Mouse (Mus musculus) ES-E14 (cell line): ENCODE results near the gene Tmem44. TPM values are rescaled to one million over a fixed set of nuclear protein-coding genes. Genes with fewer than 3 reads are reported as not detected.

Experiments
- DNase-seq: peaks from one replicate; pipeline ENCODE4 v3.0.0-alpha.2; 2013; ENCODE audit warnings: low read depth, low spot score
- H3K27ac ChIP-seq: 2 replicates; pipeline ENCODE4 v1.5.1; 2012; ENCODE audit warnings: low read depth, mild to moderate bottlenecking, low read length, moderate library complexity, mixed read lengths; ENCODE audit not compliant: poor library complexity, insufficient read depth, severe bottlenecking
- H3K36me3 ChIP-seq: 2 replicates; pipeline ENCODE4 v1.6.1; 2012; ENCODE audit warnings: mild to moderate bottlenecking, low read length, moderate library complexity, mixed read lengths; ENCODE audit not compliant: control insufficient read depth, poor library complexity, insufficient read depth, severe bottlenecking
- H3K4me1 ChIP-seq, 2 experiments: fragments of 150-350 bp in 1 of 2; sonication (generic) in 1 of 2; 2 replicates each; pipeline ENCODE4 v1.6.1; 2012; ENCODE audit warnings: low read length in 2 of 2, mild to moderate bottlenecking in 1 of 2, mixed read lengths in 1 of 2; ENCODE audit not compliant: control insufficient read depth in 2 of 2, insufficient read depth in 2 of 2, poor library complexity in 1 of 2
- H3K4me3 ChIP-seq, 2 experiments: fragments of 150-350 bp in 1 of 2; sonication (generic) in 1 of 2; 2 replicates each; pipeline ENCODE4 v1.5.1; 2012; ENCODE audit warnings: low read length in 2 of 2, low read depth in 1 of 2, mild to moderate bottlenecking in 1 of 2, mixed read lengths in 1 of 2; ENCODE audit not compliant: insufficient read depth in 1 of 2, poor library complexity in 1 of 2, severe bottlenecking in 1 of 2
- H3K9ac ChIP-seq: 2 replicates; pipeline ENCODE4 v1.6.1; 2012; ENCODE audit warnings: low read depth, mild to moderate bottlenecking, low read length, mixed read lengths; ENCODE audit not compliant: poor library complexity, insufficient read depth, severe bottlenecking
- H3K9me3 ChIP-seq: fragments of 150-350 bp; sonication (generic); 2 replicates; pipeline ENCODE4 v1.6.1; 2012; ENCODE audit warnings: low read depth, mild to moderate bottlenecking, low read length; ENCODE audit not compliant: control insufficient read depth, insufficient read depth
- CHD2 ChIP-seq: IDR thresholded peaks from 2 replicates; pipeline ENCODE4 v1.6.1; 2014; ENCODE audit warnings: mild to moderate bottlenecking, low read depth, low read length, inconsistent platforms
- HCFC1 ChIP-seq: IDR thresholded peaks from 2 replicates; pipeline ENCODE4 v1.6.1; 2012; ENCODE audit warnings: low read length, inconsistent platforms, borderline replicate concordance; ENCODE audit not compliant: insufficient read depth
- MAFK ChIP-seq: IDR thresholded peaks from 2 replicates; pipeline ENCODE4 v1.6.1; 2014; ENCODE audit warnings: mild to moderate bottlenecking, low read depth, low read length, inconsistent platforms; ENCODE audit not compliant: insufficient read depth
- ZC3H11A ChIP-seq: IDR thresholded peaks from 2 replicates; pipeline ENCODE4 v1.6.1; 2012; ENCODE audit warnings: low read depth, mild to moderate bottlenecking, inconsistent platforms, low read length, borderline replicate concordance
- ZNF384 ChIP-seq: IDR thresholded peaks from 2 replicates; pipeline ENCODE4 v1.6.1; 2012; ENCODE audit warnings: low read depth, low read length, inconsistent platforms
- in situ Hi-C, 2 experiments: fragments of 600-800 bp; cut with MboI; formaldehyde crosslinking; loops; one replicate each; pipeline ENCODE4 v1.15.1; 2025; ENCODE audit warnings: low sequenced_read_pairs in 2 of 2, inconsistent platforms in 1 of 2; ENCODE audit not compliant: unreplicated experiment in 2 of 2
- total RNA-seq: library from RNA; depleted of rRNA; stranded (reverse); fragments of 300-350 nt; gene quantifications from 2 replicates; pipeline ENCODE4 v1.2.3, GENCODE M21; 2012

Gene Tmem44
- total RNA-seq, 1 experiment: 4.2 TPM

GRCm38 (mm10) chr16:30548291-30548690 lies 2.4 kb downstream of the Tmem44 start:
- TF ChIP-seq ZNF384 (no peak), MAFK (no peak), CHD2 (no peak), ZC3H11A (no peak), HCFC1 (no peak)
- no peaks in the 10 kb centered on the region for H3K36me3 ChIP-seq
- H3K4me1 ChIP-seq: peaks cover 0 to 11% of the 10 kb centered on the region in 2 experiments; a peak in 1 of 4 replicates
- no peak overlapping the region for H3K9ac ChIP-seq
- no peak overlapping the region for H3K27ac ChIP-seq
- H3K4me3 ChIP-seq: no peak overlapping the region
- in situ Hi-C loops: no loop called here
- H3K9me3 ChIP-seq: no peaks in the 10 kb centered on the region
- DNase-seq: no peak

- TF ChIP-seq ZNF384 (no peak), CHD2 (no peak), HCFC1 (no peak), MAFK (no peak), ZC3H11A (no peak)
- H3K4me3 ChIP-seq: no peak overlapping the region
- no peak overlapping the region for H3K27ac ChIP-seq
- H3K4me1 ChIP-seq: peaks cover 0 to 11% of the 10 kb centered on the region in 2 experiments; a peak in 2 of 4 replicates
- H3K9me3 ChIP-seq: no peaks in the 10 kb centered on the region
- in situ Hi-C loops: no loop called here
- no peak overlapping the region for H3K9ac ChIP-seq
- no peaks in the 10 kb centered on the region for H3K36me3 ChIP-seq
- no peak for DNase-seq
These were observed 5.9 kb downstream of the Tmem44 start for GRCm38 (mm10) chr16:30544693-30545092.

GRCm38 (mm10) chr16:30543386-30543785 lies 7.3 kb downstream of the Tmem44 start:
- TF ChIP-seq HCFC1: no peak
- TF ChIP-seq CHD2: no peak
- no peak for TF ChIP-seq ZNF384
- no peak for TF ChIP-seq ZC3H11A
- no peak for TF ChIP-seq MAFK
- in situ Hi-C loops: no loop called here
- Histone ChIP-seq H3K9ac (no peak overlapping the region), H3K27ac (no peak overlapping the region), H3K4me3 (no peak overlapping the region), H3K36me3 (no peaks in the 10 kb centered on the region), H3K9me3 (no peaks in the 10 kb centered on the region), H3K4me1 (peaks cover 0 to 13% of the 10 kb centered on the region in 2 experiments; a peak in 2 of 4 replicates)
- no peak for DNase-seq

GRCm38 (mm10) chr16:30542826-30543225 lies 7.8 kb downstream of the Tmem44 start:
- Histone ChIP-seq H3K36me3 (no peaks in the 10 kb centered on the region), H3K27ac (no peak overlapping the region), H3K4me3 (no peak overlapping the region), H3K9ac (no peak overlapping the region), H3K4me1 (peaks cover 0 to 13% of the 10 kb centered on the region in 2 experiments; a peak in 2 of 4 replicates), H3K9me3 (no peaks in the 10 kb centered on the region)
- DNase-seq: no peak
- in situ Hi-C loops: no loop called here
- TF ChIP-seq ZNF384 (no peak), MAFK (no peak), ZC3H11A (no peak)
